Mouse (Mus musculus): ENCODE measurements around the gene Gm20388. TPM values are rescaled to one million over a fixed set of nuclear protein-coding genes. Genes with fewer than 3 reads are reported as not detected.

Gm20388 gene
- polyA plus RNA-seq, 1 experiment, result 28.1 TPM

DNA sequence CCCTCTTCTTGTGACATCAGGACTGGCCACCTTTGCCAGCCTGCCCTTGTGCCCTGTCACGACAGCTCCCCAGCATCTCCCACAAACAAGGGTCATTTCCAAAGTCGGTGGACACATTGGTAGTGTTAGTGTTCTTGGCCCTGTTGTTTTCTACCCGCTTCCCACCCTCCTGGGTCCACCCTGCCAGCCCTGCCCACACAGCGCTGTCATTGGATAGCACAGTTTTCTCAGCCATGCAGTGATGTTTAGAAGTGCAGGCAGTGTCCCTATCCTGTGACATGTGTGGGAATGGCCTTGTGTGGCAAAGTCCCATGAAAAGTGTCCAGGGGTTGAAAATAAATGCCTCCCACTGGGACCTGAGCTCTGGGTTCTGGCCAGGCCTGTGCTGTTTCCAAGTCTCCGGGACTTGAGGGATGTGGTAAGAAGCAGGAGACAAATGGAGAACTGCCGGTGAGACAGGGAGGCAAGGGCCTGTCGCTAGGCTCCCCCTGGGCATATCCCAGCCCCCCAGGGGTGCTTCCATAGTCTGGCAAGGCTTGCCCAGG, 1855.0 kb downstream of the Gm20388 start:
- no peak for TF ChIP-seq POLR2A (IDR thresholded peaks at IDR 0.05; ENCODE audit: insufficient read depth, low read length)
- H3K9ac ChIP-seq (ENCODE audit: low read depth, poor library complexity, severe bottlenecking), result no peak overlapping the region
- H3K4me1 ChIP-seq (ENCODE audit: control insufficient read depth, insufficient read depth, low read length), result no peaks in the 10 kb centered on the region
- no peak overlapping the region for H3K27ac ChIP-seq (ENCODE audit: insufficient read depth, low read length)
- H3K36me3 ChIP-seq (ENCODE audit: control insufficient read depth, insufficient read depth, low read length, poor library complexity, severe bottlenecking), result no peaks in the 10 kb centered on the region
- no peak overlapping the region for H3K4me3 ChIP-seq (ENCODE audit: low read depth, low read length)
- H3K9me3 ChIP-seq (replicated peaks; ENCODE audit: control insufficient read depth, insufficient read depth, low read length, poor library complexity, severe bottlenecking), result no peaks in the 10 kb centered on the region
- no peaks in the 10 kb centered on the region for H3K27me3 ChIP-seq (ENCODE audit: control insufficient read depth, insufficient read depth, low read length, poor library complexity, severe bottlenecking)

DNA sequence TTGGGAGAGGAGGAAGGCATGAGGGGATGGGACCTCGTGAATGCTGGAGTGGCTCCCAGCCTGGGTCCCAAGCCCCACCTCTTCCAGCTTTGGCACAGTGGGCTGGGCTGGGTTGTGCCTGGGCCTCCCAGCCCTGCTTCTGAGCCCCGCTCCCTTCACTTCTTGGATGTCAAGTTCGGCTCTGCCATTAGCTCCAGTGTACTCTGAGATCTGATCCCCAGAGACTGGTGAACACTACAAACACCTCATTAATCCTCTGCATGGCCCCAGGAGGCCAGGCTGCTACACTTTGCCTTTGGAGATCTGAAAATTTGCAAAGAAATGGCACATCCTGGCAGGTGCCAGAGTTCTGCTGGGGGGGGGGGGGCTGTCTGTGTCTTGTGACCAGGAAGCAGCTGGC, 1858.5 kb downstream of the Gm20388 start:
- Histone ChIP-seq H3K4me3 (ENCODE audit: low read depth, low read length) (no peak overlapping the region), H3K36me3 (ENCODE audit: control insufficient read depth, insufficient read depth, low read length, poor library complexity, severe bottlenecking) (no peaks in the 10 kb centered on the region), H3K9me3 (replicated peaks; ENCODE audit: control insufficient read depth, insufficient read depth, low read length, poor library complexity, severe bottlenecking) (no peaks in the 10 kb centered on the region), H3K4me1 (ENCODE audit: control insufficient read depth, insufficient read depth, low read length) (no peaks in the 10 kb centered on the region), H3K9ac (ENCODE audit: low read depth, poor library complexity, severe bottlenecking) (no peak overlapping the region), H3K27ac (ENCODE audit: insufficient read depth, low read length) (no peak overlapping the region), H3K27me3 (ENCODE audit: control insufficient read depth, insufficient read depth, low read length, poor library complexity, severe bottlenecking) (no peaks in the 10 kb centered on the region)
- TF ChIP-seq EP300 (IDR thresholded peaks at IDR 0.05; ENCODE audit: insufficient read depth, low read depth, low read length) (no peak), POLR2A (IDR thresholded peaks at IDR 0.05; ENCODE audit: insufficient read depth, low read length) (no peak), CTCF (IDR thresholded peaks at IDR 0.05; ENCODE audit: low read depth, low read length) (no peak)

DNA sequence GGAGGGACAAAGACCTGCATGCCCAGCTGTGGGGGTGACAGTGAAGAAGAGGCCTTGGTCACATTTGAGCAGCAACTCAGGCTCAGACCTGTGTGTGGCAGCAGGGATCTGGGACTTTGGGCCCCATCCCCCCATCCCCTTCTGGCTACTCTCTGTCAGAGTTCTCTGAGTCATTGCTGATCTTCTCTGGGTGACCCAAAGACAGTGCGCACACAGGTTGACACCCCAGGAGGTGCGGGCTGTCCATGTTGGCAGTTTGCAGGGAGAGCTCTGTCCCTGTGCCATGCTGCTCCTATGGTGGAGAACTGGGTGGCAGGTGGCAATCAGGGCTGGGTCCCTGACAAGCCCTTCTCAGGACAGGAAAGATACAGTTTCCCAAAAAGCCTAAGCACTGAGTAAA, 1859.0 kb downstream of the Gm20388 start:
- TF ChIP-seq POLR2A (IDR thresholded peaks at IDR 0.05; ENCODE audit: insufficient read depth, low read length), result no peak
- no peak for TF ChIP-seq EP300 (IDR thresholded peaks at IDR 0.05; ENCODE audit: insufficient read depth, low read depth, low read length)
- TF ChIP-seq CTCF (IDR thresholded peaks at IDR 0.05; ENCODE audit: low read depth, low read length), result no peak
- no peaks in the 10 kb centered on the region for H3K27me3 ChIP-seq (ENCODE audit: control insufficient read depth, insufficient read depth, low read length, poor library complexity, severe bottlenecking)
- no peaks in the 10 kb centered on the region for H3K9me3 ChIP-seq (replicated peaks; ENCODE audit: control insufficient read depth, insufficient read depth, low read length, poor library complexity, severe bottlenecking)
- no peak overlapping the region for H3K27ac ChIP-seq (ENCODE audit: insufficient read depth, low read length)
- no peak overlapping the region for H3K9ac ChIP-seq (ENCODE audit: low read depth, poor library complexity, severe bottlenecking)
- no peaks in the 10 kb centered on the region for H3K4me1 ChIP-seq (ENCODE audit: control insufficient read depth, insufficient read depth, low read length)
- no peaks in the 10 kb centered on the region for H3K36me3 ChIP-seq (ENCODE audit: control insufficient read depth, insufficient read depth, low read length, poor library complexity, severe bottlenecking)
- H3K4me3 ChIP-seq (ENCODE audit: low read depth, low read length), result no peak overlapping the region

DNA sequence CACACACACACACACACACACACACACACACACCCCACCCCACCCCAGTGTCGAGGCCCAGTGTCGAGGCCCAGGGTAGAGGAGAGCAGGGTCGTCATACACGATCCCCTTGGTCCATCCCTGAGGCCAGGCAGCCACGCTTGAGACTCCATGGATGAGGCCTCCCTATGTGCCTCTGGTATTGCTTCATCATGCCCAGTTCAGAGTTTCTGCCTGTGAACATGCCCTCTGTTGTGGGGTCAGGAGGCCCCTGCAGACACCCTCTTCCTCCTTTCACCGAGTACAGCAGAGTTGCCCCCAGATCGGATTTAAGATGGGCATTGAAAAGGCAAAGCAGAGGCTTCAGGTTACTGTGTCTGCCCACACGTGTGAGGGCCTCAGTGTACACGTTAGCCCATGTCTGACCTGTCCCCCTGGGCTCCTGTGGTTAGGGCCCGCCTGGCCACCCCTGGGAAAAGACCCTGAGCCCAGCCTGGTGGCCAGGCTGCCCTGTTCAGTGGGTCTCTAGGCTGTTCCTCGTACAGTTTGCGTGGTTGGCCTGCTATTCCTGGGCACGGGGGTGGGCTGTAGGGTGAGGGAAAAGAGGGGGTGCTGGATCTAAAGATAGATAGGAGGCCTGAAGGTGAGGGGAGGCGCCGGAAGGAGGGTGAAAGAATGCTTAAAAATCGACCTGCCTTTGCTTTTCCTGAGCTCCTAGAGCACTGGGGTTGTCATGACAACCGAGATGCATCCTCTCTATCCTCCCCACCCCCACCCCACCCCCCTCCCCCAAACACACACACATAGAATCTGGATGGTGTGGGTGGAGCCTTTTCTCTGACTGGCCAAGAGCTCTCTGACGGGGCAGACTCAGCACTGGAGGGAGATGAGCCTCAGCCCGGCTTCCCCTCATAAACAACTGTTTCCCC, 1860.5 kb downstream of the Gm20388 start:
- H3K4me3 ChIP-seq (ENCODE audit: low read depth, low read length), result no peak overlapping the region
- H3K27ac ChIP-seq (ENCODE audit: insufficient read depth, low read length), result no peak overlapping the region
- H3K9me3 ChIP-seq (replicated peaks; ENCODE audit: control insufficient read depth, insufficient read depth, low read length, poor library complexity, severe bottlenecking), result no peaks in the 10 kb centered on the region
- H3K4me1 ChIP-seq (ENCODE audit: control insufficient read depth, insufficient read depth, low read length), result no peaks in the 10 kb centered on the region
- no peaks in the 10 kb centered on the region for H3K36me3 ChIP-seq (ENCODE audit: control insufficient read depth, insufficient read depth, low read length, poor library complexity, severe bottlenecking)
- no peak overlapping the region for H3K9ac ChIP-seq (ENCODE audit: low read depth, poor library complexity, severe bottlenecking)
- H3K27me3 ChIP-seq (ENCODE audit: control insufficient read depth, insufficient read depth, low read length, poor library complexity, severe bottlenecking), result no peaks in the 10 kb centered on the region
- no peak for TF ChIP-seq EP300 (IDR thresholded peaks at IDR 0.05; ENCODE audit: insufficient read depth, low read depth, low read length)
- no peak for TF ChIP-seq CTCF (IDR thresholded peaks at IDR 0.05; ENCODE audit: low read depth, low read length)
- no peak for TF ChIP-seq POLR2A (IDR thresholded peaks at IDR 0.05; ENCODE audit: insufficient read depth, low read length)

DNA sequence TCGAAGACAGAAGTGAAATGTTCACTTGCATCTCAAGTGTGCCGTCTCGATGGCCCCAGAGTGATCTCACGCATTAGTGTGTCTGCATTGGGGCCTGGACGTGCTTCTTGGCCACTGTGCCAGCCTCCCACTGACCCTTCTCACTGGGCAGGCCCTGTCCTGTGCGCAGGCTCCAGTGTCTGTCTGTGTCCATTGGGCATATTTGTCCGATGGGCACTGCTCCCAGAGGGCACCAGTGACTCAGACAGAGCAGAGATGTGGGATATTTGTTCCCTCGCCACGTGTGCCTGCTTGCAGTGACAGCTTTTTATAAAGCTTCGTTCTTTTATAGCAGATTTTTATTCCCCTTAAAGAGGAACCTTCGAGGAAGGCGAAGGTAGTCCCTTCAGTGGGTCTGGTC, 1863.2 kb downstream of the Gm20388 start:
- Histone ChIP-seq H3K36me3 (ENCODE audit: control insufficient read depth, insufficient read depth, low read length, poor library complexity, severe bottlenecking) (no peaks in the 10 kb centered on the region), H3K4me1 (ENCODE audit: control insufficient read depth, insufficient read depth, low read length) (no peaks in the 10 kb centered on the region), H3K9ac (ENCODE audit: low read depth, poor library complexity, severe bottlenecking) (no peak overlapping the region), H3K4me3 (ENCODE audit: low read depth, low read length) (no peak overlapping the region), H3K9me3 (replicated peaks; ENCODE audit: control insufficient read depth, insufficient read depth, low read length, poor library complexity, severe bottlenecking) (no peaks in the 10 kb centered on the region), H3K27me3 (ENCODE audit: control insufficient read depth, insufficient read depth, low read length, poor library complexity, severe bottlenecking) (no peaks in the 10 kb centered on the region), H3K27ac (ENCODE audit: insufficient read depth, low read length) (no peak overlapping the region)
- no peak for TF ChIP-seq EP300 (IDR thresholded peaks at IDR 0.05; ENCODE audit: insufficient read depth, low read depth, low read length)
- no peak for TF ChIP-seq CTCF (IDR thresholded peaks at IDR 0.05; ENCODE audit: low read depth, low read length)
- TF ChIP-seq POLR2A (IDR thresholded peaks at IDR 0.05; ENCODE audit: insufficient read depth, low read length), result no peak

DNA sequence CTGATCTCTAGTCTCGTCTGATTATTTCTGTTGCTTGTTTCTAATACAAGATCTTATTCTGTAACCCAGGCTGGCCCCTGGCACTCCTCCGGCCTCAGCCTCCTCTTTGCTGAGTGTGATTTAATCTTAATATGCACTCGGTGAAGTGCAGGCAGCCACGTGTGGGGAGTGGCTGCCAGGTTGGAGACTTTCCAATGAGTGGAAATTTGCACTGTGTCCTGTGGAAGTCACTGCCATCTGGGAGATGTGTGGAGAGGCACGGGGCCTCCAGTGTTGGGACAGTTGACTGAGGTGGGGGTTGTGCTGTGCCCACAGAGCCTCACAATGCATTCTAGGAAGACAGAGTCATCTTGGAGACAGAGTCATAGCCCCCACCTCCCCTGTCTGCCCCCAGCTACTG, 1871.9 kb downstream of the Gm20388 start:
- TF ChIP-seq EP300 (IDR thresholded peaks at IDR 0.05; ENCODE audit: insufficient read depth, low read depth, low read length) (no peak), CTCF (IDR thresholded peaks at IDR 0.05; ENCODE audit: low read depth, low read length) (no peak), POLR2A (IDR thresholded peaks at IDR 0.05; ENCODE audit: insufficient read depth, low read length) (no peak)
- no peak overlapping the region for H3K4me3 ChIP-seq (ENCODE audit: low read depth, low read length)
- H3K9ac ChIP-seq (ENCODE audit: low read depth, poor library complexity, severe bottlenecking), result no peak overlapping the region
- no peaks in the 10 kb centered on the region for H3K27me3 ChIP-seq (ENCODE audit: control insufficient read depth, insufficient read depth, low read length, poor library complexity, severe bottlenecking)
- H3K27ac ChIP-seq (ENCODE audit: insufficient read depth, low read length), result no peak overlapping the region
- H3K36me3 ChIP-seq (ENCODE audit: control insufficient read depth, insufficient read depth, low read length, poor library complexity, severe bottlenecking), result no peaks in the 10 kb centered on the region
- no peaks in the 10 kb centered on the region for H3K9me3 ChIP-seq (replicated peaks; ENCODE audit: control insufficient read depth, insufficient read depth, low read length, poor library complexity, severe bottlenecking)
- H3K4me1 ChIP-seq (ENCODE audit: control insufficient read depth, insufficient read depth, low read length), result no peaks in the 10 kb centered on the region

All from ES-Bruce4 (cell line).